Mouse (Mus musculus): ENCODE results near the gene Wnt6.
A peak's percentile ranks its signal among the peaks of the same experiment; 100 is the strongest.

The Wnt6 gene

DNA sequence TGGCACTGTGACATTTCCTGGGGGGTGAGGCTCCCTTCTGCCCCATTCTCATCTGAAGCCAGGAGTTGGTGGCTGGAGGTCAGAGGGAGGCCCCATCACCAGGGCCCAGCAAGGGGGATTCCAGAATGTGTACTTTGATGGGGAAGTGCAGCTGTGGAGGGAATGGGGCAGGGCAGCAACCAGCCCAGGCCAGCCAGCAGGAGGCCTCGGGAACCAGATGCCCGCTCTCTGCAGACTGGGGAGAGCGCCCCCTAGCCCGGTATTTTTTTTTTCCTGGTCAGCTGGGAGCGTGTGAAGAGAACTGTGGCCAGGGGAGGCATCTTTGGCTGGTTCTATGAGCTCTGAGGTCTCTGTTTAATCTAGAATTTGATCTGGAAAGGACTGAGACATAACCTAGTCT lies 4.1 kb downstream of the Wnt6 start:
- peak; percentile 81 for DNase-seq (ENCODE audit: low spot score)

DNA sequence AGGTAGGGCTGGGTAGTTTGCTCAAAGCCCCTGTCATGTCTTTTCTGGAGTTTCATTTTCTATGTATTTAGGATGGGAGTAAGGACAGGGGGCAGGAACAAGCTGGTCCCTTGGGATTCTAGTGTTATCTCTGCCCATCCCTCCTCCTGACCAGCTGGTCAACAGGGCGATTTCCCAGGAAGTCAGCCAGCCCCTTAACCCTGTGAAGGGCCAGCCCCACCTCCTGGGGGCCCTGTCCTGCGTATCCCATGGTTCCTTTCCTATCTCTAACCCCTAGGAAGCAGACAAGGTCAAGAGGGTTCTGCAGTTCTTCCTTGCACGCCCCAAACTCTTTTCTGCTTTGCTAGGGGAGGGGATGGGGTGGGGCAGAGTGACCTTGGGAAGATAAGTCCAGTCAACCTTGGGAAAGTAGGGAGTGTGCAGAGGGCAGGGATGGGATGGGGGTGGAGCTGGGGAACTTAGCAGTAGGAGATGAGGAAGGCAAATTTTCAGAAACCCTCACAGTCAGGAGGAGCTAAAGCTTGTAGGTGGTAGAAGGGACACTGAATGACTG lies 7.3 kb downstream of the Wnt6 start:
- peak; percentile 60 for DNase-seq (ENCODE audit: low spot score)

GRCm38 (mm10) chr1:74782045-74782444 lies 10.4 kb downstream of the Wnt6 start:
- DNase-seq (ENCODE audit: low spot score), result peak; percentile 73

- DNase-seq (ENCODE audit: low spot score), result no peak
These were observed 11.9 kb downstream of the Wnt6 start for GRCm38 (mm10) chr1:74783554-74783953.

GRCm38 (mm10) chr1:74784041-74784759 lies 12.5 kb downstream of the Wnt6 start:
- DNase-seq (ENCODE audit: low spot score), result peak; percentile 87

DNA sequence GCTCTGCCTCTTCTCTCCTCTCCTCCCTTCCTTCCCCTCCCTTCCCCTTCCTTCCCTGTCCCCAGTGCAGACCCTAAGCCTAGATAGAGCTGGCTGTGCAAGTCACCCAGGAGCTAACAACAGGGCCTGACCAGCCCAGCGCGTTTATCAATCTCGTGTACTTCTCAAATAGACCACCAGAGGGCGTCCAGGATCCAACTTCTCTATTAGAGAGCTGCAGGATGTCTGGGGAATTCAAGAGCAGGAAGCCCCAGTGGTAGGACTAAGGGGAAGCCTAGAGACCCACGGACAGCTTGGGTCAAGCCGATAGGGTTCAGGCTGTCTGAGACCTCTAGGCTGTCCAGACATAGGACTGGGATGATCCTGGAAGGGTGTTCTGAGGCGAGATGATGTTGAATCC lies 16.2 kb downstream of the Wnt6 start:
- peak; percentile 89 for DNase-seq (ENCODE audit: low spot score)

DNA sequence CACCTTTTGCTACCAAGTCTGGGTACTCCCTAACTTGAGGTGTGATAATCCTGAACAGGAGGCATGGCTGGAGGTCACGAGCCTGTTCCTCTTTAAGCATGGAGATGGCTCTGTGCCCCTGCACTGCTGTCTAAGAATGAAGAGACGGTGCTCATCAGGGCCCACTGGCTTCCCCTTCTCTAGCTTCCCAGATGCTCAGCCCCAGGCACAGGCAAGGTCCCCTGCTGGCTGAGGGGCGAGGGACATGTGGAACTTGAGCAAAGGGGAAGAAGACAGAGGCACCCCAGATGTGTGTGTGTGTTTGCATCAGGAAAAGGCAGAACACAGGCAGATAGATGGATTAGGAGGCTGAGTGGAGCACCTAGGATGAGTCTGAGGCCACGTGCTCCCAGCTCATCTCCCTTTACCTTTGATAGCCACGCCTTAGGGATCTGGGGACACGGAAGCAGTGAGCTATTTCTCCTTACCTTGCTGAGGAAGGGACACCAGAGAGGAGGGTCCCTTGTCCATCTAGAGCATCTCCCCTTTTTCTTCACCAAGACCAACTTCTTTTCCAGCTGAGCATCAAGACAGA lies 17.0 kb downstream of the Wnt6 start:
- no peak for DNase-seq (ENCODE audit: low spot score)

DNA sequence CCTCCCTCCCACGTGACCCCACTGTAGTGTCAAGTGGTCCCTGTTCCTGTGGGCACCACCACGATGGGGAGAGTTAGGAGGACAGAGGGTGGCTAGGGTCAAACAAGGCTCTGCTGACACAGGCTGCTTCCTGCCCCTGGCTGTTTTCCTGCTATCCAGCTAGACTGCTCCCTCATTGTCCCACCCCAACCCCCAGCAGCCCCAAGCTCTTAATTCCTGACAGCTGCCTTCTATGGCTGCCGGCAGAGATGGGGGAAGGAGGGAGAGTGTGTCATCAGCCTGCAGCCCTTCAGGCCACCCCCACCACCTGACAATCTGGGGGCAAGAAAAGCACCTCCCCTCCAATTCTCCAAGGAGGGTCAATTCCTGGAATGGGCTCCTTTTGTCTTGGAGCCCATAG lies 18.4 kb downstream of the Wnt6 start:
- no peak for DNase-seq (ENCODE audit: low spot score)

DNA sequence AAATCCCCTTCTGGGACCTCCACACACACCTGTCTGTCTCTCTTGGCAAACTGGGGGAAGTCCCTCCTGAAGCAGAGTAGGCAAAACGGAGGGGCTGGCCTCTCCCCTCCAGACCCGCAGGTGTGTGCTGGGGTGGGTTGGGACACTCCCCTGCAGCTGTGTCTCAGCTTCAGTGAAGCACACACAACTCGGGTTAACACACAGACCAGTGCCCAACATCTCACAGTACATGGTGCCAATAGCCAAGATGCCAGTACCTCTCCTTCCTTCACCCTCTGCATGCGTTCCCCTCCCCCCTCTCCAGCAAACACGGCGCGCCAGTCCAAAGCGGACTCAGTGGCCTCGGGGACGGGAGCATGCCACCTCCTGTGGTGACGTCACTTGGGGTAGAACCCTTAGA lies 19.6 kb downstream of the Wnt6 start, which contains the start of gene Wnt10a:
Wnt10a (plus strand) TSS at position 268 of the 400 bp plus-strand sequence.
- DNase-seq (ENCODE audit: low spot score), result no peak

GRCm38 (mm10) chr1:74792831-74793660 lies 21.4 kb downstream of the Wnt6 start:
- no peak for DNase-seq (ENCODE audit: low spot score)

DNA sequence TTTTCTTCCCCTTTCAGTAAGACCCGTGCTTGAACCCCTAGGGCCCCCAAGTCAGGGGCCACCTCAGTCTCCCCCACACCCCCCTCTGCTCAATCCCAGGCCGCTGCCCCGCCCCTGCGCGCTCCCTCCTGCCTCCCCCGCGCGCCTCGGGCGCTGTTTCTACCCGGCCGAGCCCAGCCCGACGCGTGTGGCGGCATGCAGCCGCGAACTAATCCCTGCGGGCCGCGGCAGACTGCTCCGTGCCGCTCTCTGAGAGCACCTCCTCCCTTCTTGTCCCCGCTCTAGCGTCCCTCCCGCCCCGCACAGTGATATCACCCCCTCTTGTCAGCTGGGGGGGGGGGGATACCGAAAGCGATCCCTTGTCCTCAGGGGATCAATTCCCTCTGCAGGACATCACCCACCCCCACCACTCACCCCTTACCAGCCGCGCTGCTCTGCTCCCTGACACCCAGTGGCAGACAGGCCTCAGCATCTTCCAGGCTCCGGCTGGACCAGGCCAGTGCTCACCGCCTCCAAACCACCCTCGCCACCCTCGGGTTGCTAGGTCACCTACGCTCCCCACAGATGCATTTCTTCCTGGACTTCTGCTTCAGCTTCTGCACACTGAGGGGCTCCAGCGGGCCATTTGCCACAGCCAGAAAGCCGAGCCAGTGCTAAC lies 22.9 kb downstream of the Wnt6 start:
- DNase-seq (ENCODE audit: low spot score), result no peak

- no peak for DNase-seq (ENCODE audit: low spot score)
These were observed 23.4 kb downstream of the Wnt6 start for GRCm38 (mm10) chr1:74795145-74795529.

DNA sequence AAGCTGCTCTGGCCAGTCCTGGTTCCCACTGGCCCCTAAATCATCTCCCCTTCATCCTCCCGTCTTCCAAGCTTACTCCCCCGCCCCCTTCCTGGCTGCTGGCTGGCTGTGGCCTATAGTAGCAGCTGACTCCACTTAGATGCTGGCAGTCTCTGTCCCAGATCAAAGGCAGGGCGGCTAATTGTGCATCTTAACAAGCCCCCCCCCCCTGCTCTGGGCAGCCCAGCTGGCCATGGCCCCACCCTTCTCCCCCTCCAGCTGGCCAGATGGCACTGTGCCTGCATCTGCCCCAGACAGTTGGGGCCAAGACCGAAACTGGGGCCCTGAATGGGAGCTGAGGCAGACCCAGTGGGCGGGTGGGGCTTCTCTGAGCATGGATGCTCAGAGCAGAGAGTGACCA lies 25.8 kb downstream of the Wnt6 start:
- DNase-seq (ENCODE audit: low spot score), result no peak

GRCm38 (mm10) chr1:74800424-74800888 lies 28.8 kb downstream of the Wnt6 start:
- DNase-seq (ENCODE audit: low spot score), result no peak

DNA sequence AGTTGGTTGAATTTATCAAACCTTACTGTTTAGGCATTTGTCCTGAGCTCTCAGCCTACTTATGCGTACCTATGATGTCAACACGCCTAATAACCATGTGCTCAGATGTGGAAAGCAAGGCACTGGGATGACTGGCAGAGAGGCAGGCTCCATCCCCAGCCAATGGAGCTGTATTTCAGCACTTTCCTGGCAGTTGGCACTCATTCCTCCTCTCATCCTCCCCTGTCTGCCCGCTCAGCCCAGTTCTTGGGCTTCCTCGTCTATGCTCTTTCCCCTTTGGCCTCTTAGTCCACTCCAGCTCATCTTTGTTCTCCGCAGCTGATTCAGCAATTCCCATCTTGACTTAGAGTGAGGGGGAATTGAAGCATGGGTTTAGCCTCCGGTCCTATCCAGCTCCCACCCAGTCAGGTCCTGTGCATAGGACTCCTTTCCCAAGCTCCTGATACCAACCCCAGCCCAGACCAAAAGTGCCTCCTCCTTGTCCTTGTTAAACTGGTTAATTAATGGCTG lies 30.0 kb downstream of the Wnt6 start:
- no peak for DNase-seq (ENCODE audit: low spot score)

DNA sequence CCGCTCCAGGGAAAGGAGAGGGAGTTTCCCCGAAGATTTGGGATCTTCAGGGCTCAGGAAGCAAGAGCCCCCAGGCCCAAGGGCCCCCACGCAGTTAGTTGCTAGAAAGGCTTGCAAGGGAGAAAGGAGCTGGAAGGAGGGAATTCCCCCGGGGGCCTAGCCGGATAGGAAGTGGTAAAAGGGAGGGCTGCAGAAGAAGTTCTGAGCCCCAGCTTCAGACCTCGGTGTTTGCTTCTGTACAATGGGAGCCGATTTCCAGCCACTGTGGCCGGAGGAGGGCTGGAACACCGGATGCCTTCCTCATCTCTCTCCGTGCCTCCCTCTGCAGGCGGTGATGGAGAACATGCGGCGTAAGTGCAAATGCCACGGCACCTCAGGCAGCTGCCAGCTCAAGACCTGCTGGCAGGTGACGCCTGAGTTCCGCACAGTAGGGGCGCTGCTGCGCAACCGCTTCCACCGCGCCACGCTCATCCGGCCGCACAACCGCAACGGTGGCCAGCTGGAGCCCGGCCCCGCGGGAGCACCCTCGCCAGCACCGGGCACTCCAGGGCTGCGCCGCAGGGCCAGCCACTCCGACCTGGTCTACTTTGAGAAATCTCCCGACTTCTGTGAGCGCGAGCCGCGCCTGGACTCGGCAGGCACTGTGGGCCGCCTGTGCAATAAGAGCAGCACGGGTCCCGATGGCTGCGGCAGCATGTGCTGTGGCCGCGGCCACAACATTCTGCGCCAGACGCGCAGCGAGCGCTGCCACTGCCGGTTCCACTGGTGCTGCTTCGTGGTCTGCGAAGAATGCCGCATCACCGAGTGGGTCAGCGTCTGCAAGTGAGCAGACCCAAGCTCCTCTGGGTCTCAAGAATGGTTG lies 31.3 kb downstream of the Wnt6 start:
- peak; percentile 81 for DNase-seq (ENCODE audit: low spot score)

- DNase-seq (ENCODE audit: low spot score), result no peak
These were observed 32.6 kb downstream of the Wnt6 start for GRCm38 (mm10) chr1:74804211-74804870.

GRCm38 (mm10) chr1:74805340-74805835 lies 33.7 kb downstream of the Wnt6 start:
- DNase-seq (ENCODE audit: low spot score), result no peak

DNA sequence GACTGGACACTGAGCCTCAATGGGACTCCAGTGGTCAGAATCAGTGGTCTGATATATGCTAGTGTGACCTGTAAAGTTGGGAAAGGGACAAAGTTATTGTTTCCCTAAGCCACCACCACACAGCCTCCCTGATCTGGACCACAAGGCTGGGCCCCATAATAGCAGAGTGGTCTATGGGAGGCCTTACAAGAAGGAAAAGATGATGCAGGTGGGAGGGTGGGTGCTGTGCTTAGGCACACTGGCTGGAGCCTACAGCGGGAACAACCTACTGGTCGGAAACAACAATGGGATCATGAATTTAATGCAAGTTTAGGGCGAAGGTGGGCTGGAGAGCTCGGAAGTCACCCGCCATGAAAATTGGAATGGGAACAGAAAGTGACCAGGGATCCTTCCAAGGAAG lies 34.2 kb downstream of the Wnt6 start:
- DNase-seq (ENCODE audit: low spot score), result no peak
